Mouse (Mus musculus) gastrocnemius, adult 2 months (tissue): ENCODE data around the gene Six1. TPM values are rescaled to one million over a fixed set of nuclear protein-coding genes. Genes with fewer than 3 reads are reported as not detected.

Experiments
- DNase-seq: peaks from one replicate; pipeline ENCODE4 v3.0.0; 2022
- H3K27ac ChIP-seq: fragments of 200-600 bp; 2 replicates; pipeline ENCODE4 v1.8.1; 2022; ENCODE audit warnings: mild to moderate bottlenecking
- H3K4me3 ChIP-seq: fragments of 200-600 bp; 2 replicates; pipeline ENCODE4 v1.8.1; 2022; ENCODE audit warnings: mild to moderate bottlenecking, moderate library complexity
- CTCF ChIP-seq: fragments of 200-600 bp; IDR thresholded peaks from 2 replicates; pipeline ENCODE4 v1.8.1; 2022; ENCODE audit warnings: antibody characterized with exemption, mild to moderate bottlenecking, moderate library complexity
- intact Hi-C: fragments of 180-260 bp; cut with DNase I; formaldehyde crosslinking; loops from one replicate; pipeline ENCODE4 v1.15.1; 2025
- total RNA-seq, 2 experiments: library from RNA; stranded (reverse); gene quantifications; 2 replicates each; pipeline ENCODE4 v1.2.3; 2021

Six1 gene
- total RNA-seq, 2 experiments from 2014 or later = 59.8 to 68.4 TPM

DNA sequence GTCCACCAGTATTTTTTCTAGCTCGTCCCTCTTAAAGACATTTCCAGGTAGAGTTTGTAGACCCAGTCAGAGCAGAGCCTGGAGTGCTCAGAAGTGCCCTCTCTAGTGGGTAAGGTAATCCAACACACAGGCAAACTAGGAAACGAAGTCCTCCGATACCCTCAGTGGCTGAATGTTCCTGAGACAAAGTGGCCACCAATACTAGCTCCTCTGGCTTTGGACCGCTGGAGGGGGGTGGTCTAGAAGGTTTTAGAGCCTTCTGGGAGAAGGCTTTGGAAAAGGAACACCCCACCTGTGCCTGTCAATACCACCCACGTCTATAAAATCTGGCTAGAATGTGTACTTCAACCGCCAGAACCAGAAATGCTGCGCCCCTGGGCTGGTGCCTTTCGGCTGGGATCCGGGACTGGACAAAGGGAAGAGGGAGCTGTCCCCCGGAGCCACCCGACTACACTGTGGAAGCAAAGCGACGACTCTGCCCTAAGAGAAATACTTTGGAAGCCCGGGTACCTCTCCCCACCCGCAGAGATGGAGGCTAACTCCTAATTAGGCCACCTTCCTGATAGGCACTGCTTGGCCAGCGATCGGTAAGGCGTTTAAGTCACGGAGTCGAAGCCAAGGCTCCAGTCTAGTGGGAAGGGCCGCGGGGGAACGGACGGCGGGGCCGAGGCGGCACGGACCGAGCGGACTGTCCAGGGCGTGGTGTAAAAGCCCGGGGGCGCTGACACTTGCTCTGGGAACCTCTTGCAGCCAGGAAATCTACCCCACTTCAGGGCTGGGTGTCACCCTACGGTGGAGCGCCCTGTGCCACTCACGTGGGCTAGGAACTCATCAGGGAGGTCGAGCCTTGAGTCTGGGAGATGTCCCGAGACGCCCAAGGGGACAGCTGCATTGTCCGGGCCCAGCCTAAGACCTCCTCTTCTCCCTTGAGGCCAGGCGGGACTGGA is 14.4 kb downstream of the Six1 start:
- intact Hi-C loops = no loop called here
- H3K4me3 ChIP-seq = peak overlapping the region; percentile 94

DNA sequence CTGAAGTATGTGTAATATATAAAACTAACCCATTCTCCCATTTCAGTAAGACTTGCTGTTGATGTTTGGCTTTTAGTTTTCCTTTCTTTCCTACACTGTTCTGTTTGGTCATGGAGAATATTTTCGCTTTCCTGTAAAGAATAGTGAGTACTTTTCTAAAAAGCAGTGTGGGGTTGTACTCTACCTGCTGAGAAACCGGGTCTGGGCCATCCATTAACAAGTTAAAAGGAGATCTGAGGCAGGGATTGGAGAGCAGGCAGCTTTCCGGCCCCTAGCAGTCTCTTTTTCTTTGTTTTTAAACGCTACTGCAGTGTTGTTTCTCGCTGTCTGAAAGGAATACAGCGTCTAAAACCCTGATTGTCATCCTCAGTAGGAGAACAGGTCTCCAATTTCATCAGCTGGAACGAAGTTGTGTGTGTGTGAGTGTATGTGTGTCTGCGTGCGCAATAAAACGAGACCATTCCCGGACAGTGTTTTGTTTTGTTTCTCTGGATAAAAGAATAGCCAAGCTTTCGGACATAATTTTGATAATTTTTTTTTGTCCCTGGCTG is 15.2 kb downstream of the Six1 start:
- TF ChIP-seq CTCF = no peak
- Histone ChIP-seq H3K4me3 (peak overlapping the region; percentile 94), H3K27ac (peak overlapping the region; percentile 98)
- DNase-seq = peak; percentile 43
- intact Hi-C loops = no loop called here

More for the DNA sequence above, 14.4 kb downstream of the Six1 start:
- peak overlapping the region; percentile 98 for H3K27ac ChIP-seq
- no peak; the same call in 1 of the 2 replicates for TF ChIP-seq CTCF
- DNase-seq = peak; percentile 77

DNA sequence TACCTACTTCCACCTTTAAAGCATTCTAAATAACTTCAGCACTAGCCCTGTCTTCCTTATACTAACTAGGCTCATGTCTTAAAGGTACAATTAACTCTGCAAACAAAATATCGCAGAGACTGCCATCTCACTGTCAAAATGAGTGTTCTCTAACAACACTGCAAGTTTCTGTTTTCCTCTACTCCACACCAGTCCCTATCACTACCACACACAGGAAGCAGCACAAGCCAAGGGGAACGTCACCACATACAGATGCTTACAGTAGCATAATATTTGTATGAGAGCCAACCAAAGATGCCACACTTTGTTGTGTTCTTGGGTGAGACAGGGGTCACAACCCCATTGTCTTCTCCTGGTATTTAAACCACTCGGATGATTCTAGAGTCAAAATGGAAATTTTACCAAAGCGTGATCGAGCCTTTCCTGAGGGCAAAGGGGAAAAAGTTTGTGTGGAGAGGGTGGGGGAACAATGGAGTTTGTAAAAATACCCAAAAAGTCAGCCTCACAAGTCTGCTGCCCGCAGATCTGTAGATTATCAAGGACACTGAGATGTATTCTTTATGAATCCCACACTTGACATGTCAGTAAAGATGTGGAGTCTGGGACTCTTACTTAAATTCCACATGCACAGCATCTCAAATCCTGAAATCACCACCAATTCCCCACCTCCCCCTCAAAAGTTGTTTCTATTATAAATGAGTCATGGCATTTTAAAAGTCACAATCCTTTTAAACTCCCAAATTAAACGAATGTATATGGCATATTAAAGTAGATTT is 16.1 kb downstream of the Six1 start:
- intact Hi-C loops = no loop called here
- Histone ChIP-seq H3K27ac (peak overlapping the region; percentile 98), H3K4me3 (peak overlapping the region; percentile 94)
- no peak for TF ChIP-seq CTCF
- DNase-seq = no peak

- Histone ChIP-seq H3K4me3 (peak overlapping the region; percentile 67), H3K27ac (peak overlapping the region; percentile 98)
- peak; percentile 78 for DNase-seq
- TF ChIP-seq CTCF = no peak
- intact Hi-C loops = no loop called here
Measured at GRCm38 (mm10) chr12:73034901-73035895, 18.5 kb downstream of the Six1 start.

GRCm38 (mm10) chr12:73032665-73033064 is 21.0 kb downstream of the Six1 start:
- H3K4me3 ChIP-seq = no peak overlapping the region
- intact Hi-C loops = no loop called here
- TF ChIP-seq CTCF = no peak
- no peak overlapping the region for H3K27ac ChIP-seq
- DNase-seq = no peak

GRCm38 (mm10) chr12:73031315-73031714 is 22.4 kb downstream of the Six1 start:
- DNase-seq = no peak
- intact Hi-C loops = no loop called here
- no peak overlapping the region for H3K27ac ChIP-seq
- no peak for TF ChIP-seq CTCF
- no peak overlapping the region for H3K4me3 ChIP-seq

GRCm38 (mm10) chr12:73025490-73025889 is 28.2 kb downstream of the Six1 start:
- DNase-seq = peak; percentile 97
- intact Hi-C loops = no loop called here
- TF ChIP-seq CTCF = no peak
- Histone ChIP-seq H3K4me3 (peak overlapping the region; percentile 47), H3K27ac (peak overlapping the region; percentile 87)

- no peak overlapping the region for H3K27ac ChIP-seq
- peak; percentile 95 for TF ChIP-seq CTCF
- peak; percentile 80 for DNase-seq
Measured at GRCm38 (mm10) chr12:73020941-73021340, 32.7 kb downstream of the Six1 start.

DNA sequence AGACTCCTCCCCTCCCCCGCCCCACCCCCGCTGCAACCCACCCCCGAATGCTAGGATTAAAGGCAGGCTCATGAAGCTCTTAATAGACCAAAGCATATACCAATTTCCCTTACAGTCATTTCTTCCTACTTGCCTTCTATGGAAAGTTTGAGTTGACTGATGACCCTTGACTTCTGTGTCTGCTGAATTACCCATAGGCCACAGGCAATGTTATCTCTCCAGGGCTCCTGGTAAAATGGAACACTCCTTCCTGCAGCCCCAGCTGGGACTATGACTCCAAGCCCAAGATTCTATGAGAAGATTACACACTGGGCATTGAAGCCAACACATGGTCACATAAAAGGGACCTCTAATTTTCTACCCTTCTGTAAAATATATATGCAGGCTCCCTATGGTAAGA is 33.3 kb downstream of the Six1 start:
- Histone ChIP-seq H3K4me3 (no peak overlapping the region), H3K27ac (no peak overlapping the region)
- DNase-seq = no peak
- no peak for TF ChIP-seq CTCF
- intact Hi-C loops = loop anchor here (2.0 kb wide), 2 partner anchors 304 to 428 kb away; no protein-coding TSS in a partner anchor

More at GRCm38 (mm10) chr12:73020941-73021340, 32.7 kb downstream of the Six1 start:
- H3K4me3 ChIP-seq = no peak overlapping the region
- intact Hi-C loops = loop anchor here (1.0 to 2.0 kb wide), 3 partner anchors 304 to 497 kb away; no protein-coding TSS in a partner anchor

DNA sequence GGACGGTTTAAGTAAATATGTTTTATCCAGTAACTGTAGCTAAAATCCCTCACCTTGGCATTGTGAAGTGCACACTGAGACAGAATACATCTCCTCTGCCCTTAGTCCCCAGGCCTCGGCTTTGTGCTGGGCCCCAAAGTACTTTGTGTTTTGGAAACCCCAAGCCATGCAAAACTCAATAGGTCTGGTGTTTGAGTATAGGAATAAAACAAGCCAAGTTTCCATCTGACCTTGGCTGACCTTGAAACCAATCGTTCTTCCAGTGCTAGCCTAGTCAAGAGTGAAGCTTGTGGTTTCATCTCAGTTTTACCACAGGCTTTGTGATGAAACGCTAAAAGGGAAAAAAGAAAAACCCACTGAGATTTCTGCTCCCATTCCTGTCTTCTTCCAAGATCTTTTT is 34.8 kb downstream of the Six1 start:
- intact Hi-C loops = no loop called here
- TF ChIP-seq CTCF = no peak
- DNase-seq = no peak
- Histone ChIP-seq H3K4me3 (no peak overlapping the region), H3K27ac (peak overlapping the region; percentile 48)

DNA sequence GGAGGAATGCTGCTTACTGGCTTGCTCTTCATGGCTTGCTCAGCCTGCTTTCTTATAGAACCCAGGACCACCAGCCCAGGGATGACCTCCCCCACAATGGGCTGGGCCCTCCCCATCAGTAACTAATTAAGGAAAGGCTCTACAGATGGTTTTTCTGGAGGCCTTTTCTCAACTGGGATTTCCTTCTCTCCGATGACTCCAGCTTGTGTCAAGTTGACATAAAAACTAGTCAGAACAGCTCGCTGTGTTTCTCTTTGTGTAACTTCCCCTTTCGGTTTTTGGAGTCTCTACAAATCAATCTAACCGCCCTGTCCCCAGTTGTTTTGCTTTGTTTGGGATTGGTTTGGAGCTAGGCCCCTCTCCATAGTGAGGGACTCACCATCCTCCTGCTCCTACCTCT is 37.5 kb downstream of the Six1 start:
- DNase-seq = no peak
- Histone ChIP-seq H3K27ac (no peak overlapping the region), H3K4me3 (no peak overlapping the region)
- no peak for TF ChIP-seq CTCF
- intact Hi-C loops = no loop called here
